Mouse (Mus musculus) naive thymus-derived CD4-positive, alpha-beta T cell, adult 2 months (primary cell): ENCODE results near the gene Gipc1.

ENCODE experiments used
- DNase-seq: peaks from one replicate; pipeline ENCODE4 v3.0.0-alpha.2; 2011; ENCODE audit warnings: low read depth

Gene Gipc1

DNA sequence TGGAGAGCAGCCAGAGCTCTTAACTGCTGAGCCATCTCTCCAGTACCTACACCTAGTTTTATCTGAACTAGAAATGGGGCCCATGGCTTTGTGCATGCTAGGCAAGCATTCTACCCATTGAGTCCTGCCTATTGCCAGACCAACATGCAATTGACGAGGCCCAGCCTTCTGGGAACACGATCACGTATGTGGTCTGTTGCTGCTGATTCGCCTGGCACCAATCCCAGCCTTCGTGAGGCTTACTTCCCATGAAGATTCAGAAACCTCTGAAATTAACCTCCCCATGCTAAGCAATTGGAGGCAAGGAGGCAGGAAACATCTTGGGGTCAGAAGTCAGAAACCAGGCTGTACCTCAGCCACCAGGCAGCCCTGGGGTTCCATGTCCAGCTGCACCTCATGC lies 28.1 kb downstream of the Gipc1 start:
- DNase-seq: no peak

DNA sequence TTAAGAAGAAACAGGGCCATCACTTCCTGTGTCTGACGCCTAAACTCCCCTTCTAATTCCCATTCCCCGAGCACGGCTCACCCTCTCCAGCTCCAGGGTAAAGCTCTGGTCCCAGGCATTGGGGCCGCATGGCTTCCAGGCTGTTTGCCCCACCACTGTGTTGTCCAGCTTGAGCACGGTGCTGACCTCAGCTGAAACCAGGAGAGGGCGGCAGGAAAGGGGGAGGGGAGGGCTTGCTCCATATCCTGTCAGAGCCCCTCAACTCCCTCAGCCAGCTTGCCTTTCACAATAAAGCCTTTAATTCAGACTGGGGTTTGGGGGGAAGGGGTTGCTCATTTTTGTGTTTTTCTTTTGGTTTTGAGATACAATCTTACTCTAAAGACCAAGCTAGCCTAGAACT lies 28.6 kb downstream of the Gipc1 start:
- DNase-seq: no peak

DNA sequence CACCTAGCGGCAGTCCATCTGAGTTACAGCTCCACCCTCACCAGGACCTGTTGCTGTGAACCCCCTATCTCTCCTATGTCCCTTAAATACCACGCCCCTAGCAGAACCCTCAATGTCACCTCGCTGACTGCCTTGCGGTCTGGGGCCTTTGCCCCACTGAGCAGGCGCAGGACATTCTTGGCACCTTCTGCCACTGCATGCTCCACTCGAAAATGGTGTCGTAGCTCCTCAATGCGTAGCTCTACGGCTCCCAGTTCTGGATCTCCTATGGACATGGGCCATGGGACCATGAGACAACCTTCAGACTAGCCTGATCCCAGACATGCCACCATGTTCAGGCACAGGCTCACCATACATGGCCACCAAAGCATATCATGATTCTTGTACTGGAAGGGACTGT lies 32.0 kb downstream of the Gipc1 start:
- DNase-seq: no peak

GRCm38 (mm10) chr8:83689264-83689663 lies 36.8 kb downstream of the Gipc1 start:
- DNase-seq: no peak

DNA sequence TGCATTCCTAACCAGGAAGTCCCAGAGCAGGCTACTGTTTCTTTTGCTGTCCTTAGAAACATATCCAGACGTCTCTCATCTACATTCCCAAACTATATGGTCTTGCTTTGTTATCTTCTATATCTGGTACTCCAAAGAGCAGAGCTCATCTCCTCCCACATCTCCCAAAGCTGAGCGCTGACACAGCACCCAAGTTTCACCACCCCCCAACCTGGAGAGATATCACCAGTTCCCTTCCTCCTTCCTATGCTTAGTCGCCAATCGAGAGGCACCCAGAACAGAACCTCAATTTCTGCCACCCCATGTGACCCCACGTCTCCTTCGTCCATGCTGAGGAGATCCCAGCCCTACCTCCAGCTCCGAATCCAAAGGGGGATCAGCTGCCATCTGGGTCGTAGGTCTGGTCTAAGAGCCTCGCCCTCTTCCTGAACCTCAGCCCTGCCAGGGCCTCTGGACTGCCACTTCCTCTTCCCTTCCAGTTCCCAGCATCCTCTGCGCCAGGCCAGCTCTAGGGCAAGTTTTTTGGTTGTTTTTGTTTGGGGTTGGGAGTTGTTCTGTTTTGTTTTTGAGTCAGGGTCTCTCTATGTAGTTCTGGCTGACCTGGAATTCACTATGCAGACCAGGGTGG lies 41.2 kb downstream of the Gipc1 start:
- peak; percentile 33 for DNase-seq

DNA sequence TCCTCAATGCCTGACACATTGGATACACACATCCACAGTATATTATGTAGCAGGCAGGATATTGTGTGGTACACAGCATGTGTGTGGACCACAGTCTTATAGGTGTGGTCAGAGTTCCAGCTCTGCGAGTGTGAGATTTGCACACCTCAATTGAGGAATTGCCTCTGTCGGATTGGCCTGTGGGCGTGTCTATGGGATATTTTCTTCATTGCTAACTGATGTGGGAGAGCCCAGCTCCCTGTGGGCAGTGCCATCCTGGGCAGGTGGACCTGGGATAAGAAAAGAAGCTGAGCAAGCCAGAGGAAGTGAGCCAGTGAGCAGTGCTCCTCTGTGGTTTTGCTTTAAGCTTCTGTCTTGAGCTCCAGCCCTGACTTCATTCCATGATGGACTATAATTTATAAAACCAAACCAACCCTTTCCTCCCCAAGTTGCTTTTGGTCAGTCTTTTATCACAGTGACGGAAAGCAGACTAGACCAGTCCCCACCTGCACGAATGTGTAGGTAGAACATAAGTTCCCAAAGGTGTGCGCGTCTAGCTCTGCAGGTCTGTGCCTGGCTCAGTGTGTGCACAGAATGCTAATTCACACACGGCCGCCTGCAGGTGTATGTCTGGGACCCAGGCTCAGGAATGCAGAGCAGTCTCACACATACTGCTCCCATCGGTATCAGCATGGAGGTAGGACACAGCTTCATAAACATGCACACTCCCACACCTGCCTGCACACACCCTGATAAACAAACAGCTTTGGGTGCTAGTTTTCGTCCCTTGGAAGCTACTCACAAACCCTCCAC lies 42.1 kb downstream of the Gipc1 start:
- DNase-seq: no peak

DNA sequence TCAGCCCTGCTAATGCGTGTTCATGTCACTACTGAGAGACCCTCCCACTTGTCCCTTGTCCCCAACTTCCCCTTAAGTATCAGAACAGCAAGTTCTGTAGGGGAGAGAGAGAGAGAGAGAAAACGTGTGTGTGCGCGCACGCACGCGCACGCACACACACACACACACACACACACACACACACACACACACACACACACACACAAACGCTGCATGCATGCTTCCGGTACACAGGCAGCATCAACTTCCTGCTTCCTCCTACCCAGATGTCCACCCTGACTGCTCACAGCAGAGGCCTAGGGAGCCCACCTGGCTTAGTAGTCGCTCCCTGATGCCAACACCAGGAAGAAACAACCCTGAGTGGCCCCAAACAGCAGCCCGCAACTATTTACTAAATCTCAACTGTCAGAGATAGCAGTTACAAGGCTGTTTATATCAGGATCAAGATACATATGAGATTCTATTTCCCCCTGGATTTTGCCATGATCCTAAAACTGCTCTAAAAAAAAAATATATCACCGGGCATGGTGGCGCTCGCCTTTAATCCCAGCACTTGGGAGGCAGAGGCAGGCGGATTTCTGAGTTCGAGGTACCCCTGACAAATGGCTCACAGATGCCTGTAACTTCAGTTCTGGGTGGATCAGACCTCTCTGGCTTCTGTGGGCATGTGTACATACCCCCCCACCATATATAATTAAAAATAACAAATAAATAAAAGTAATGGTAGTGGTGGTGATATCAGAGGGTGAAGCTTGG lies 43.1 kb downstream of the Gipc1 start:
- peak; percentile 73 for DNase-seq

DNA sequence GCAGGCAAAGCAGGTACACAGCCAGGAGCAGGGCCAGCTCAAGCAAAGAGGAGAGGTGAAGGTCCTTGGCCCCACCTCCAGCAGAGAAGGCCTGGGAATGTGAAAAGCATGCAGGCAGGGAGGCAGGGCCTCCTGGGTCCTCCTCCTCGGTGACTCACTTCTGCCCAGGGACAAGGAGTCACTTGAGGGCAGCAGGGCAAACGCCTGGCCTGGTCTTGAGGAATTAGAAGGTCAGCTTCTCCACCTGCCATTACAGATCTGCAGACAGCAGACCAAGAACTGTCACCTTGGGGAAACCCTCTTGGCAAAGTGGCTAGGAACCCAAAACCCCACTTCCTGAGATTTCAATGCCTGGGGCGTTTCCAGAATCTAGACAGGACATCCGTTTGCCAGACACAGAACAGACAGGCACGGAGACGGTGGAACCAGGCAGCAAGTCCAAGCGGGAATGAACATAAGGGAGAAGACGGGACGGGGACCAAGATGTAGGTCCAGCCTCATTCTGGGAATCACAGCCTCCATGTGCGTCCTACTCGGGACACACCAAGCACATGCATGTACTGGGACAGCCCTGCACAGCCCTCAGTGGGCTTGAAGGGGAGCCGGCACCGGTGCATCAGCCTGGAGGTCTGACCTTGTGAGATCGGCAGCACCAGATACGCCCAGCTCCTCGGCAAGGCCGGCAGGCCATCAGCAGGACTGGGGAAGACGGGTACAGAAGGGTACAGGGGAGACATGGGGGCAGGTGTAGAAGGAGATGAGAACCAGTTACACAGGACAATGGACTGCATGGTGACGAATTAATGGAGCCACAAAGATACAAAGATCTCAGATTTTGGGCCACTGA lies 45.1 kb downstream of the Gipc1 start:
- no peak for DNase-seq

DNA sequence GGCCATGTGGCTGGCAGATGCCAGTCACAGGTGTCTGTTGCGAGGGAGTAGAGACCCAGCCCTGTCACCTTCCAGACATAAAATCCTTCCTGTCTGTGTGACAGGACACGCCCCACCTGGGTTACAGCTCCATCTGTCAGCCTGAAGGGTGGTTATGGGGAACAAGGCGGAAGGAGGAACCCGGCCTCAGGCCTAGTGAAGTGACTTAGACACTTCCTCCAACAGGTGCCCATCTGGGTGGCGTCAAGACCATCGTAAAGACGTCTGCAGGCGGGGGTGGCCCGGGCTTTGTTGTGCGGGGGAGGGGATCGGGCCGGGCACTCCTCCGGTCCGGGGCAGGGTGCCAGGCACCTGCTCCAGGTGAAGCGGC lies 45.8 kb downstream of the Gipc1 start:
- DNase-seq: peak; percentile 84

DNA sequence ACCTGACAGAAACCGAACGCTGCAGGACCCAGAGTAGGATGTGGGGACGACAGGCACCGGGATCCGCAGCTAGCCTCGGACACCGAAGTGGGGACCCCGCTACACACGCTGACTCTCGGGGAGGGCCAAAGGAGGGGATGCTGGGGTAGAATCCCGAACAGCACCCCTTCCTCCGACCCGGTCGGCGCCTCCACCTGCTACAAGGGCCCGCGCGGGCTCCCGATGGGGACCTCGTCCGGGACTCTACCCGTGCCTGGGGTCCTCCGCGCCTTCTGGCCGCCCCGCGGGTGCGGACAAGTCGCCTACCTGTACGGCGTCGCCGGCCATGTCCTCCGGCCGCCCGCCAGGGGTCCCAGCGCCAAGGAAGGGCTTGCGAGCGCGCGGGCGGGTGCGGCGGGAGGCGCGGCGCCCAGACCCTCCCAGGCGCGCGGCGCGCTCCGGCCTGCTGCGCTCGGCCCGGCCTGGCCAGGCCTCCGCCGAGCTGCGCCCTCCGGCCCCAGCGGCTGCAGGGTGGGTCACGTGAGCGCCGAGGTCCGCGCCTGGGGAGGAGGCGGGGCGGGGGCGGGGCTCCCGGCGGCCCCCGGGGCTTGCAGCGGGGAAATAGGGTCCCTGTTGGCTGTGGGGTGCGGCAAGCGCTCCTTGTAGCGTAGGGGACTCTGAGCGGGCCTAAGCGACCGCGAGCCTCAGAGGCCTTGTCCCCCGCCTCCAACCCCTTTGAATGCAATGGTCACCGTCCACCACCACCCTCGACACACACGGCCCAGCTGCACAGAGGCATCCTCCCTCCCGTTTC lies 46.4 kb downstream of the Gipc1 start, which contains the start of gene Pkn1:
Pkn1 (minus strand) TSS at position 519 of the 793 bp plus-strand sequence.
- DNase-seq: peak; percentile 60

- peak; percentile 72 for DNase-seq
Measured at GRCm38 (mm10) chr8:83699566-83699965, 47.1 kb downstream of the Gipc1 start.

GRCm38 (mm10) chr8:83700423-83701085 lies 48.1 kb downstream of the Gipc1 start:
- DNase-seq: no peak

GRCm38 (mm10) chr8:83703426-83703825 lies 50.9 kb downstream of the Gipc1 start:
- no peak for DNase-seq

DNA sequence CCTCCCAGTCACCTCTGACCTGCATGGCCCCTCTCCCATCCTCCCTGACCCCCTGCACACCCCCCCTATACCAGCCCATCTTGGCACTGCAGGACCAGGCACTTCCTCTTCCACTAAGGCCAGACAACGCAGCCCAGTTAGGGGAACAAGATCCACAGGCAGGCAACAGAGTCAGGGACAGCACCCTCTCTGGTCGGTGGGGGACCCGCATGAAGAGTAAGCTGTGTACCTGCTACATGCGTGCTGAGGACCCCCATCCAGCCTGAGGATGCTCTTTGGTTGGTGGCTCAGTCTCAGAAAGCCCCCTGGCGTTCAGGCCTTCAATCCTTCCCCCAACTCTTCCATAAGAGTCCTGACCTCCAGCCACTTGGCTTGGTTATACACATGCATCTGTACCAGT lies 53.9 kb downstream of the Gipc1 start:
- DNase-seq: no peak

- DNase-seq: no peak
Measured at GRCm38 (mm10) chr8:83707554-83707953, 55.1 kb downstream of the Gipc1 start.
